Mouse (Mus musculus) heart, postnatal 25 days (tissue): Measurements from ENCODE around the gene Pla2r1. TPM values are rescaled to one million over a fixed set of nuclear protein-coding genes. Genes with fewer than 3 reads are reported as not detected.

Source experiments
- DNase-seq: peaks from one replicate; pipeline ENCODE4 v3.0.0; 2022; ENCODE audit warnings: low spot score
- intact Hi-C: fragments of 180-260 bp; cut with DNase I; formaldehyde crosslinking; loops from one replicate; pipeline ENCODE4 v1.15.1; 2025
- total RNA-seq, 2 experiments: library from RNA; stranded (reverse); gene quantifications; 2 replicates each; pipeline ENCODE4 v1.2.3; 2021

Gene Pla2r1
- total RNA-seq: 1 to 10 TPM in 1 of 2 experiments, under 1 TPM in 1; 0.99 to 1.7 TPM

DNA sequence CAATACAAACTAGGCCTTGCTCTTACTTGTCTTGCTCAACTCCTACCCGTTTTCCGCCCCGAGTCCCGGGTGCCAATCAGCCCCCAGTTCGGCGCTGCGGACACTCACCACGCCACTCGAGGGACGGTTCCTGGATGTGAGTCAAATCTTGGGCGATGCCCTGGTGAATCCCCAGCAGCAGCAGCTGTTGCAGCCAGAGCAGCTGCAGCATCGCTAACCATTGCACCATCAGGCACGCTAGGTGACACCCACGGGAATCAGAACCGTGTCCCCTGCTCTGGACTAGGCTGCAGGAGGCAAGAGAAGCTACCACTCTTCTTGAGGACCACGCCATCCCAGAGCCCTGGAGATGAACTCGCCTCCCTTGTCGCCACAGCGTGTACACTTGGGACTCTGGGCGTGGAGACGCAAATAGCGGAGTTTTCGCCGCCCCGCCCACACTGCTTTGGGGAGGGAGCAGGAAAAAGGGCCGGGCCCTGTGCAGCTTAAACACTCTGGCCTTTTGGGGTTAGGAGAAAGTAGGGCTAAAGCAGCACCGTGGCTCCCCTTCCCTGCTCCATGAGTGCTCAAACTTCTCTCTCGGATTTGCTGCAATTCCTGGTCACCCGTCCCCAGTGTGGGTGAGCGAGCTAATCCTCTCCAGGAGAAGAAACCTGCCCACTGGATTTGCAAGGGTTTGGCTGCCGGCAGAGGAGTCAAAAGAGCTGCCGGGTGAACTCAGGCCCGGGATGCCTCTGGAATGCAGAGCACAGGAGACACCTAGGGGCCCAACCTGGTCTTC lies at the start of gene Pla2r1:
Pla2r1 (minus strand) TSS at position 407 of the 781 bp plus-strand sequence.
- peak; percentile 44 for DNase-seq
- intact Hi-C loops: no loop called here

DNA sequence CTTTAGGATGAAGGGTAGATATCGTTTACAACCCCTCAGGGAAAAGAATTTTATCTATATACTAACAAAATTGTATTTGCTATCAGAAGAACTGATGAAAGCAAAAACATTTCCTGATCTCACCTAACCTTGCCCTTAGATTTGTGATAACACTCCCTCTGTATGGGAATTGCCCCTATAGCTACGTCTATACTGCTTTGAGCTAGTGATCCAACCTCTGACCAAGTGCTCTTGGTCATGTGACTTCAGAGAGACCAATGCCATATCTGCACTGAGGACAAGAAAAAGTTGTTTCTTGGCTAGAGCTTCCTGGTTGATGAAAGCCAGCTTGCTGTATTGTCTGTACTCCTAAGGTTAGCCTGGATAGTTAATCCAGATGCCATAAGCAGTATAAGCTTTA lies 48.2 kb upstream of the Pla2r1 start:
- intact Hi-C loops: no loop called here
- no peak for DNase-seq

- DNase-seq: no peak
- intact Hi-C loops: no loop called here
Measured at GRCm38 (mm10) chr2:60600863-60601262, 47.8 kb upstream of the Pla2r1 start.

DNA sequence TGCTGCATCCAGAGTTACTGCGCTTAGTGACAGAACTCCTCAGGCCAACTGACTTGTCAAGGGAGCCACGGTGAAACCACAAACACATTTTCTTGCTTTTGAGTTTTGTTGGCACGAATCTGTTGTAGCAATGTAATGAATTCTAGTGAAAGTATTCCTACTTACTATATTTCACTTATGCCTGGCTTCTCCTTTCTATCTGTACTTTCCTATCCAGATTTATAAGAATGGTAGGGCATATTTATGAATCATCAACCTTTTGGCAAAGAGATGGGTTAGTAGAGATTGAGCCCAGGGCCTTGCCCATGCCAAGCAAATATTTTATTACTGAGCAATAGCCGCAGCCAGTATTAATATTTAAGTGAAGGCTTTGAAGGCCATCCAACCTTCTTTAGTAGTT lies 30.3 kb upstream of the Pla2r1 start:
- intact Hi-C loops: no loop called here
- no peak for DNase-seq

DNA sequence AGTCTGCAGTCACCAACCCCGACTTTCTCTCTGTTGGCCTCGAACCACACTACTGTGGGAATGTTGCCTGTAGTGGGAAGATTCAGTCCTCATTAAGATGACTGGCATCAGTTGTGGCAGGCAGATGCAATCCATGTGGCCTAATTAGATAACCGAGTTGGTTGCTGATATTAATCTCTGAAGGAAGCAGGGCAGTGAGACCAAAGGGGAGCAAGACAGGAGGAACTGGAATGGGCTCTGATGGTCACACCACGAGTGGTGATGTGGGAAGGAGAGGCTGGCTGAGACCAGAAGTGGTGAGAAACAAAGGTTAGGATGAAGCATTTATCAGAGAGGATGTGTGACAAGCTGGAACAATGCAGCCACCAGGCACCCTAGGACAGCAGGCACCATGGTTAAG lies 1.5 kb upstream of the Pla2r1 start:
- DNase-seq: no peak
- intact Hi-C loops: no loop called here

GRCm38 (mm10) chr2:60552177-60552901 lies 769 bp downstream of the Pla2r1 start:
- intact Hi-C loops: no loop called here
- DNase-seq: no peak

DNA sequence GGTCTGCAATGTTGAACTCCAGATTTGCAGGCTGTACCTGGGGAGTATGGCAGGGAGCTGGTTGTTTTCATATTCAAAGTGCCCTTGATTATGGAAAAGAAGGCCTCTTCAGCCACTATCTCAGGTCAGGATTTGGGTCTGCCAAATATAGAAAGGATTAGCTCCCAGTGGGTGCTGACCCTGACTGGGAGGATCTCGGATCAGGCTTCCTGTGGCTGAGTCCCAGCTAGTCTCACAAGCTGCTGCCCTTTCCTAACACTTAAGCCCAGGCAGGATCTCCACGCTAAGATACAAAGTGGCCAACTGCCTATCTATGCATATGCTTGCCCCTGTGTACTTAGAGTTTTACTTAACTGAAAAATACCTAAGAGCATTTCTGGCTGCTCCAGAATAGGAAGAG lies 1.4 kb downstream of the Pla2r1 start:
- intact Hi-C loops: no loop called here
- no peak for DNase-seq

- intact Hi-C loops: no loop called here
- no peak for DNase-seq
Measured at GRCm38 (mm10) chr2:60550521-60550920, 2.6 kb downstream of the Pla2r1 start.

GRCm38 (mm10) chr2:60549851-60550250 lies 3.3 kb downstream of the Pla2r1 start:
- intact Hi-C loops: no loop called here
- DNase-seq: no peak

DNA sequence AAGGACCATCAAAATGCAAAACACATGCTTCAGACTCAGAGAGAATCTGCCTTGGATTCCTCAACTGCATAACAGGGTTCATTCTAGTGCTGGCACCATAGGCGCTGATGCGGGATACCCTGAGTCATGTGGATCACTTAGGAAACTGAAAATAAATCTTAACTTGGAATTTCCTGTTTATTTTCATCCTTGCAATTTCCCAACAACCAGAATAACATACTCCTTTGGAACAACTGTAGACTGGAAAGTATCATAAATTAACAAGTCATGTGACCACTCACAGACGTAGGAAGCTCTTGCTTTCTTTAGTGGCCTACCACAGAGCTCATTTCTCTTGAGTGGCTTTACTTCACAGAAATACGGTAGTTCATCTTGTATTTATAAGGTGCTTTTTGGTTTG lies 7.0 kb downstream of the Pla2r1 start:
- no peak for DNase-seq
- intact Hi-C loops: no loop called here

DNA sequence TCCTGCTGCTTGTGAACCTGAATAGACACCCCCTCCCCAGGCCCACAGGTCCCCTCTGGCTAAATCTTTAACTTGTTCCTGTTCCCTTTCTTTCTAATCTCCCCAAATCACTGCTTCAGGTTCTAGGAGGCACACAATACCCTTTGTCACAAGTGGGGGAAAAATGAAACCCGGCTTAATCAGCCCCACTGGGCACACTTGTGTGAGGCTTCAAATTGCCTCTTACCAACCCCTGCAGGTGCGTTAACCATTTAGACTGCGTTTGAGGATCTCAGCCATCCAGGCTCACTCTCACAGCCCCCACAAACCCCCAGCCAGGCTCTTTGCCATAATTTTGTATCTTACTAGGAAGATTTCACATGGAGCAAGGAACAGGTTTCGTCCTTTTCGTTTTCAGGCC lies 9.1 kb downstream of the Pla2r1 start:
- DNase-seq: no peak
- intact Hi-C loops: no loop called here

- DNase-seq: no peak
- intact Hi-C loops: no loop called here
Measured at GRCm38 (mm10) chr2:60541745-60542144, 11.4 kb downstream of the Pla2r1 start.

DNA sequence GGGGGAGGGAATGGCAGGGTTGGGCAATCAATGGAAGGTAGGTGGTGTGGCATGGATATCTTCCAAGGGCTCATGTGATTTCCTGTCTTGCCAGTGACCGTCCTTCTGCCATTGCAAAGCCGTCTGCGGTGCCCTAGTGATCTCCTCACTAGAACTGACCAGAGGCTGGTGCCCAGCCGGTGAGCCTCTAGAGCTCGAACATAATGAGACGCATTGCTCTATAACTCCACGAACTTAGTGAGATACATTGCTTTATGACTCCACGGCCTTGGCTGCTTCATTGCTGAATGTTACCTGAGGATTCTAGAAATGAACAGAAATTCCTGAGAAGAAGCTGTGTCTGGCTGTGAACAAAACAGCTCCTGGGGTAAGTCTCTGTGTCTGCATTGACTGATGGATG lies 12.8 kb downstream of the Pla2r1 start:
- intact Hi-C loops: no loop called here
- no peak for DNase-seq

DNA sequence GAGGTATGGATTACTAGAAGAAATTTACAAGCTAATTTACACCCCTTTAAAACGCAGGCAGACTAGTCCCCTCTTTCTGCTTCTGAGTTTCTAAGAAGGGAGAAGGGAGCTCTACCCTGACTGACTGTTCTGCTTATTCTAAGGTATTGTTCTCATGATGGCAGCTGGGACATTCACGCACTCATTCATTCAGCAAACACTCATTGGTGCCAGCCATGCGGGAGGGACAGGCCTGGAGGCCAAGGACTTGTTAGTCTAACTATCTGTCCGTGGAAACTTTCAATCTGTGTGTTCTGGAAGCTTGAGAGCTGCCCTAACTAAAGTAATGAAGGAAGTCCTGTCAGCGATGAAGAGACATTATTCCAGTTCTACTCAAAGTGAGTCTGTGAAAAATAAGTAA lies 14.4 kb downstream of the Pla2r1 start:
- no peak for DNase-seq
- intact Hi-C loops: no loop called here

DNA sequence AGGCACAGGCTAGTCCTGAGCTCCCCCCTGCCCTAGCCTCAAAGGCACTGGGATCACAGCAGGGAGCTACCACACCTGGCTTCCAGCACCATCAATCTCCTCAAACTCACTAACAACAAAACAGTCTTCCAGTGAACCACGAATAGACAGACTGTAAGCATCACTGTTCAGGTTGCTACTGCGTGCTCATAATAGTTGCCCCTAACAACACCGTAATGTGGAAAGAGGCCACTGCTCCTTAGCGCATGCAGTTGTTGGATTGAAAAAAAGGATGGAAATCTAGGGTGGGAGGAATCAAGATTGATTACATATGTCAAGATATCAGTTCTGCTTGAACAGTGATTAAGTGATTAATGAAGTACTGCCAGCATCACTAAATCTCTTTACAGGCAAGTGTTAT lies 14.8 kb downstream of the Pla2r1 start:
- no peak for DNase-seq
- intact Hi-C loops: no loop called here

DNA sequence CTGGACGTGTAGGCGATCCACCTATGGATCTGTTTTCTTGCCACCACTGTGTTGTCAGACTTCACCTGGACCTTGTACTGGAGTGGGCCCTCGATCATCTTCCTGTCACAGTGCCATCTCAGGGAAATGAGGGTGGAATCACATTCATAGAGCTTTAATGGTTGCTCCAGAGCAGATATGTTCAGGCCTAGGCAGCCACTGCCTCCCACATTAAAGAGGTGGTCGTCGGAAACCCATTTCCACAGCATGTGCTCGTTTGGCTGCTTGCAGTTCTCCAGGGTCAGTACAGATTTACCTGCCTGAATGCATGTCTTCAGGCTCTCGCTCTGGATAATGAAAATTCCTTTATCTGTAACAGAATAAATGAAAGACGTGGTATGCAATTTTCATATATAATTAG lies 18.4 kb downstream of the Pla2r1 start:
- no peak for DNase-seq
- intact Hi-C loops: no loop called here

DNA sequence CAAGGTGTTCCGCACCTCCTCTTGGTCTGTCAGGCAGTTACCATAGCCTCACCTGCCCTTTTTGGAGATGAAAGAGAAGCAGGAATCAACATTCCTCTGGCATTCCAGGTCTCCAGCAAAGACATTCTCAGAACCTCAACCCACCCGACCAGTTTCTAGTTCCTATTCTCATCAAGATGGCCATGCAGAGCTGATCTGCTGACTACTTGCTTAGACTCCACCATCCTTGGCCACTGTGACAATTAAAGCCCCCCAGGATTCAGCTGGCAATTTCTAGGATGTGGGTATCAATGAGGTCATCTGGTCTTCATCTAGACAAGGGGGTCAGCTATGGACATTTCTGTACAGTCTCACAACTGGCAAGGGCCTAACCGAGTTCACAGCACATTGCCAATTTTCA lies 20.1 kb downstream of the Pla2r1 start:
- intact Hi-C loops: no loop called here
- no peak for DNase-seq

GRCm38 (mm10) chr2:60532495-60532894 lies 20.6 kb downstream of the Pla2r1 start:
- intact Hi-C loops: no loop called here
- DNase-seq: no peak

DNA sequence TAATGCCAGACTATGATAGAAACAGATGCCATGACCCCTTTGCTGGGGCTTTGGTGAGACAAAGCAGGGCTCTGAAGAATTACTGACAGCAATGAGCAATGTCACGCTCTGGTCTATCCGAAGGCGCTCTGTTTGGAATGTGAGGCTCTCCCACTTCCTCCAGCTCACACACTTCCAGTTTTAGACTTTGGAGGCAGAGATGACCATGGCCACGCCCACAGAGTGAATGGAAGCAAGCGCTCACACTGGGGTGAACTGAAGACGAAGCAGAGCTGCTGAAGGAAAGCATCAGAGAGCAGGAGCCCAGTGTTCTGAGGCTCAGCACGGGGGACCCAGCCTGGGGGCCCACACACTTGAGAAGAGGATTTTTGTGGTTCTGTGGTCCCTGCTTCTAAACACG lies 37.3 kb downstream of the Pla2r1 start:
- no peak for DNase-seq
- intact Hi-C loops: no loop called here

- intact Hi-C loops: no loop called here
- DNase-seq: no peak
Measured at GRCm38 (mm10) chr2:60514863-60515262, 38.2 kb downstream of the Pla2r1 start.

- no peak for DNase-seq
- intact Hi-C loops: no loop called here
Measured at GRCm38 (mm10) chr2:60510718-60511117, 42.4 kb downstream of the Pla2r1 start.

DNA sequence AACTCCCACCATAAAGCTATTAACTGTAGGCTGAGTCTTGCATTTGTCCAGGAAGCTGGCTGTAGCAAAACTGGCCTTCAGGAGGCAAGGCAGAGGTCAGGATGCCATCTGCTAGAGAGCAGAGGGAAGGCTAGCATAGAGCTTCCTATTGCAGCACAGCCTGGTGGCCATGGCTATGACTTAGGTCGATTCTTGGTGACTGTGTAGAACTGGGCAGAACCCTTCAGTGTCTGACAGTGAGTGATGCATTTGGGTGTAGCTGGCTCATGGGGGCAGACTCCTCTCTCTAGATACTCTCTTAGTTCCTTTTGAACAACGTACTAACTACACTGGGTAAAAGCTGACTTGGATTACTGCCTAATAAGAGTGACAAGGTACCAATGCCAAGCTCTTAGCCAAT lies 48.0 kb downstream of the Pla2r1 start:
- no peak for DNase-seq
- intact Hi-C loops: no loop called here
